Mouse (Mus musculus): ENCODE measurements around the gene AC170998.1.
"Not testable (repeated sequence)": the region's sequence is repeated elsewhere in the genome, so short reads cannot be mapped to it uniquely, and the experiment has no call there.

AC170998.1 gene

GRCm38 (mm10) chr17:28706697-28707096 lies 19.2 kb upstream of the AC170998.1 start:
- no peak for DNase-seq (ENCODE audit: low read depth, low spot score)

GRCm38 (mm10) chr17:28707136-28707627 lies 18.7 kb upstream of the AC170998.1 start:
- DNase-seq (ENCODE audit: low read depth, low spot score): no peak

GRCm38 (mm10) chr17:28707816-28708215 lies 18.1 kb upstream of the AC170998.1 start:
- no peak for DNase-seq (ENCODE audit: low read depth, low spot score)

GRCm38 (mm10) chr17:28708989-28709388 lies 16.9 kb upstream of the AC170998.1 start:
- DNase-seq (ENCODE audit: low read depth, low spot score): no peak

GRCm38 (mm10) chr17:28709552-28710290 lies 16.2 kb upstream of the AC170998.1 start:
- no peak for DNase-seq (ENCODE audit: low read depth, low spot score)

- no peak for DNase-seq (ENCODE audit: low read depth, low spot score)
These were observed 15.6 kb upstream of the AC170998.1 start for GRCm38 (mm10) chr17:28710291-28710688.

GRCm38 (mm10) chr17:28711237-28711636 lies 14.6 kb upstream of the AC170998.1 start:
- DNase-seq (ENCODE audit: low read depth, low spot score): no peak

- no peak for DNase-seq (ENCODE audit: low read depth, low spot score)
These were observed 13.6 kb upstream of the AC170998.1 start for GRCm38 (mm10) chr17:28712305-28712704.

- no peak for DNase-seq (ENCODE audit: low read depth, low spot score)
These were observed 11.9 kb upstream of the AC170998.1 start for GRCm38 (mm10) chr17:28714006-28714405.

GRCm38 (mm10) chr17:28715832-28716548 lies 9.9 kb upstream of the AC170998.1 start:
- no peak for DNase-seq (ENCODE audit: low read depth, low spot score)

GRCm38 (mm10) chr17:28717535-28717934 lies 8.3 kb upstream of the AC170998.1 start:
- DNase-seq (ENCODE audit: low read depth, low spot score): no peak

GRCm38 (mm10) chr17:28727511-28727910 lies 1.6 kb downstream of the AC170998.1 start:
- DNase-seq (ENCODE audit: low read depth, low spot score): not testable (repeated sequence)

- DNase-seq (ENCODE audit: low read depth, low spot score): no peak
These were observed 9.6 kb downstream of the AC170998.1 start for GRCm38 (mm10) chr17:28735317-28736105.

GRCm38 (mm10) chr17:28736486-28736885 lies 10.6 kb downstream of the AC170998.1 start:
- DNase-seq (ENCODE audit: low read depth, low spot score): no peak

GRCm38 (mm10) chr17:28737973-28738372 lies 12.1 kb downstream of the AC170998.1 start:
- DNase-seq (ENCODE audit: low read depth, low spot score): no peak

GRCm38 (mm10) chr17:28739244-28739643 lies 13.4 kb downstream of the AC170998.1 start:
- DNase-seq (ENCODE audit: low read depth, low spot score): no peak

- no peak for DNase-seq (ENCODE audit: low read depth, low spot score)
These were observed 17.4 kb downstream of the AC170998.1 start for GRCm38 (mm10) chr17:28743145-28743866.

GRCm38 (mm10) chr17:28743916-28744315 lies 18.0 kb downstream of the AC170998.1 start:
- no peak for DNase-seq (ENCODE audit: low read depth, low spot score)

GRCm38 (mm10) chr17:28745773-28746172 lies 19.9 kb downstream of the AC170998.1 start:
- no peak for DNase-seq (ENCODE audit: low read depth, low spot score)

GRCm38 (mm10) chr17:28748001-28748400 lies 22.1 kb downstream of the AC170998.1 start:
- DNase-seq (ENCODE audit: low read depth, low spot score): no peak

GRCm38 (mm10) chr17:28750580-28750979 lies 24.7 kb downstream of the AC170998.1 start:
- DNase-seq (ENCODE audit: low read depth, low spot score): no peak
